Mouse (Mus musculus): ENCODE data around the gene Plppr1. TPM values are rescaled to one million over a fixed set of nuclear protein-coding genes. Genes with fewer than 3 reads are reported as not detected.
"Not testable (repeated sequence)": the region's sequence is repeated elsewhere in the genome, so short reads cannot be mapped to it uniquely, and the experiment has no call there.

The Plppr1 gene
- total RNA-seq, 2 experiments from 2014 or later: 8.7 TPM

DNA sequence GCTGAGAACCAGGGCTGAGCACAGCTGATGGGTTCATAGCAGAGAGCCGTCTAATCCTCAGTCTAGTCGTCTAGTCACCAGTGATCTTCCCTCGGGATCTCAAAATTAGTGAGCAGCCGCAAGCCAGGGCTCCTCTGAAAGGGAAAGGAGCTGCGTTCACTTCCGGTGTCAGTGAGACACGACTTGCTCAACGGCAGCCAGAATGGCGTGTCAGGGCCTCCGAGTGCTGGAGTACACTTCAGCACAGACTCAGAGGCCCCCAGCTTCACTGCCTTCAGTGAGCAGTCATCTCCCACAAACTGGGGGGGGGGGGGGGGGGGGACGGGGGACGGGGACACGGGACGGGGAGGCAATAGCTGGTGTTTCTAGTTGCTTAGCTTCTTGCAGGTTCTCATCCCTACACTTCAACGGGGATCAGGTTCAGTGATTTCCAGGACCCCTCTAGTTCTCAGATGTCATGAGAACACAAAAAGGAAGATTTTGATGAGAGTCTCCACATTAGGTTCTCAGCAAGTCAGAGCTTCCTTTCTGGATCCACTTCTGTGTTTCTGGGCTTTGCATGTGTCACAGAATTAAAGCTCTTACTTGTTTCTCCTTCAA lies 225.7 kb downstream of the Plppr1 start:
- no peak for DNase-seq (ENCODE audit: low spot score in 2 of 2)
- TF ChIP-seq CTCF (conservative IDR thresholded peaks at IDR 0.05): no peak
- H3K27ac ChIP-seq: no peak overlapping the region
- H3K4me3 ChIP-seq: no peak overlapping the region

DNA sequence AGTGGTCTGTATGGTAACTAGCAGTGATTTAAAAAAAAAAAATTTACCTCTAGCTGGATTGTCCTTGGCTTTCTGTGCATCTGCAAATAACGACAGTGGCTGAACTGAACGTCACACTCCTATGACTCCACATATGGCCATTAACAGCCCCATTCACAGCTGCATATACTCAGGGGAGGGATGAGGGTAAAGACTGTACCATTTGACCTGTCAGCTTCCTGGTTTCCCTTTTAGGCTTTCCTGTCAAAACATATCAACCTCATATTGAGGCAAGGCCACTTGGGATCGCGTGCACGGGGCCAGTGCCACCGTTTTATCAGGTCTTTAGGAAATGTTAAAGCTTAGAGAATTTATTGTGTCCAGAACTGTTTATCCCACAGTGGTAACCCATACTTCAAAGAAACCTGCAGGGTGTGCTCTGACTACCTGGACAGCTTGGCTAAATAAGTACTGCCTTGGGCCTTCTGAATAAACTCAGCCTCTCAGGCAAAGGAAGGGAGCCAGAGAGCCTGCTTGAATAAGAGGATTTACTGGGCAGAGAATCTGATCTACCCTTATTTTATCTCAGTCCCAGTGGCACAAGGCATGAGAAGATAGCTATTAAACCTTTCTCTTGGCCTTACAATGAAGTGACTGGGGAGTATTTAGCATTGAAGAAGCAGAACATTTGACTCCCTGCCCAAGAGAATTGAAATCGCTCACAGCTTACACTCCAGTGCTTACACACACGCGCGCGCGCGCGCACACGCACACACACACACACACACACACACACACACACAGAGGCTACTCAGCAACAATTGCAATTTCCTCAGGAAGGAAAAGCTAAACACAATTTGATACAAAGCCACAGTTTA lies 226.5 kb downstream of the Plppr1 start:
- no peak for DNase-seq (ENCODE audit: low spot score in 2 of 2)
- no peak for TF ChIP-seq CTCF (conservative IDR thresholded peaks at IDR 0.05)
- peak overlapping the region; percentile 32; the same call in 1 of the 2 replicates for H3K27ac ChIP-seq
- H3K4me3 ChIP-seq: no peak overlapping the region

DNA sequence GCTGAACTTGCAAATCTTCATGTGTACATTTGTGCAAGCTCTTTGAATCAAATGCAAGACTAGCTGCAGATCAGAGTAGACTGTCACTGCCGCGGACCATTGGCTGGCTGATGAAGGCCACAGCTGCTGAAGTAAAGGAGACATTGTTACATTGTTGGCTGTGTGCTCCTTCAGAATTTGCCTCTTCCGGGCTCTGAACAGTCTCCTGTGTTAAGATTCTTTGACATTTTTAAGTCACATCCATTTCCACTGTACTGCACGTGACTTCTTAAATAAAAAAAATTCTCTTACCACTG lies 227.1 kb downstream of the Plppr1 start:
- H3K4me3 ChIP-seq: no peak overlapping the region
- no peak overlapping the region for H3K27ac ChIP-seq
- peak in 1 of 2 experiments; percentile 1 for DNase-seq (ENCODE audit: low spot score in 2 of 2)

DNA sequence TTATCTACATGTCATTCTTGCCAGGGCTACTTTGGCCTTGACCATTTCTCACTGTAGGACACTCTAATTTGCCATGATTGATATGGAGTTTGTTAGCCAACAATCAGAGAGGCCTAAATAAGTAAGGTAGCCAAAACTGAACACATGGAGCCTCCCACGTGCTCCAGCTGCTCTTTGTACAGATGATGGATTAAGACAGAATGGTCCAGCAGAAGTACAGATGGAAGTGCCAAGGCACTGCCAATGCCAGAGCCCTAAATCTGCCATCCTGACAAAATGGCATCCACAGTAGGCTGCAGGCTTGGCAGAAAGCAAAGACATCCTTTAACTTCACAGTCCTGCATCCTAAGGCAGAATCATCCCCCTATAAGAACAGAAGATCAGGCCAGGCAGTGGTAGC lies 237.4 kb downstream of the Plppr1 start:
- no peak for TF ChIP-seq CTCF (conservative IDR thresholded peaks at IDR 0.05)
- Histone ChIP-seq H3K27ac (0 out of 2 replicates have a peak overlapping the region, but pooled peaks have one; percentile 55), H3K4me3 (no peak overlapping the region)
- peak; percentile 26 to 40 for DNase-seq (ENCODE audit: low spot score in 2 of 2)

More for the DNA sequence above, 227.1 kb downstream of the Plppr1 start:
- TF ChIP-seq CTCF (conservative IDR thresholded peaks at IDR 0.05): no peak

DNA sequence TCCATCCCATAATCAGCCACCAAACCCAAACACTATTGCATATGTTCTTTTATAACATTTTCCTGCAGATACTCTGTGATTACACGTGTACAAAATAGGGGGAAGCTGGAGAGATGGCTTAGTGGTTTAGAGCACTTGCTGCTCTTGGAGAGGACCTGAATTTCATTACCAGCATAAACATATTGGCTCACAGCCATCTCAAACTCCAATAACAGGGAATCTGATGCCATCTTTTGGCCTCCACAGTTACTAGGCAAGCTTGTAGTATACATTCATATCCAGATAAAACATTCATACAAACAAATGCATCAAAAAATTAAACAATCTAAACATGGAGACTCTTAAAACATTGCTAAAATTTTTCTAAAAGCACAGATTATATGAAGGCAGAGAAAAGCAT lies 240.5 kb downstream of the Plppr1 start:
- no peak; the same call in 1 of the 2 replicates for TF ChIP-seq CTCF (conservative IDR thresholded peaks at IDR 0.05)
- H3K27ac ChIP-seq: no peak overlapping the region
- H3K4me3 ChIP-seq: no peak overlapping the region
- DNase-seq (ENCODE audit: low spot score in 2 of 2): no peak

DNA sequence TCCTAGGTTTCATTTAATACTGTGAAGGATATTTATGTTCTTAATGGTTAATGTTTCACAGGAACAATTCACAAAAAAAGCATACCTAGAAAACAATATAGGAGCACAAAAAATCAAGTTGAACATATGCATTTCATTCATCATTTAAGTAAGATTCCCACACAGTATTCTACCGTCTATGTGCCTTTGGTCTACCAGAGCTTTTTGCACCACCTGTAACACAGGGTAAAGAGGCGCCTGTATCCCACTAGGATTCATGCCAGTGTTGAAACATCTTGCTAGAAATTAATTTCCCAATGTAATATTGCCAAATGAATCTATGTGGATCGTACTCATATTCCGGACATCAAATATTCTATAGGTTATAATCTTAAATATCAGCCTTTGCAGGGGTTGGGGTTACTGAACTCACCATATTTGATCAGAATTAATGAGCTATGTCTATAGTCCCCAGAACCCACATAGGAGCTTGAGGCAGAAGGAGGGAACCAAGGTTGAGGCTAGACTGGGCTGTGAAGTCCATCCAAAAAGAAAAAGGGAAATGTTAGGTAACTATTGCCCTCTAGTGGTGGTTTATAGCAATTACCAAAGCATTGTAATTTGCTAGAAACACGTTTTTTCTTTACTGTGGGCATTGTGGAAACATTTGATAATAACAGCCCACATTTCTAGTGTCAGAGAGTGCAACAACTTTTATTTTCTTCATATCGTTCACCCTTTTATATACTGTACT lies 263.0 kb downstream of the Plppr1 start:
- no peak overlapping the region for H3K4me3 ChIP-seq
- H3K27ac ChIP-seq: no peak overlapping the region
- peak; percentile 87 for TF ChIP-seq CTCF (conservative IDR thresholded peaks at IDR 0.05)
- peak in 1 of 2 experiments; percentile 10 for DNase-seq (ENCODE audit: low spot score in 2 of 2)

DNA sequence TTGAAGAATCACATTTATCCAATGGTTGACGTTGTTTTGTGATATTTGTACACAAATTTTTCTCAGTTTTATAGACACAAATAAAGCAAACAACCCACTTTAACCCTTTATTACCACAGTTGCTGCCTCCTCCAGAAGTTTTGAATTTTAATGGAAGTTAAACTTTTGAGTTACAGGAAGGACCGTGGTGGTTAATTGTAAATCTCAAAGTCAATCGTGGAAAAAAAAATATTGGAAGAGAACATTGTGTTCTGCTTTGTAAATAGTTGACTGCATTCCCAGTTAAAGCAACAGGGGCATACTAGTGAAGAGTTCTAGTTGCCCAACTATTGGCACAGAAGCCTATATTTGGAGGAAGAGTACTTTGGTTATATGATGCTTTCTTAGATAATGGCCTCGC lies 278.9 kb downstream of the Plppr1 start:
- not testable (repeated sequence) for H3K27ac ChIP-seq; DNase-seq (ENCODE audit: low spot score in 2 of 2); H3K4me3 ChIP-seq

DNA sequence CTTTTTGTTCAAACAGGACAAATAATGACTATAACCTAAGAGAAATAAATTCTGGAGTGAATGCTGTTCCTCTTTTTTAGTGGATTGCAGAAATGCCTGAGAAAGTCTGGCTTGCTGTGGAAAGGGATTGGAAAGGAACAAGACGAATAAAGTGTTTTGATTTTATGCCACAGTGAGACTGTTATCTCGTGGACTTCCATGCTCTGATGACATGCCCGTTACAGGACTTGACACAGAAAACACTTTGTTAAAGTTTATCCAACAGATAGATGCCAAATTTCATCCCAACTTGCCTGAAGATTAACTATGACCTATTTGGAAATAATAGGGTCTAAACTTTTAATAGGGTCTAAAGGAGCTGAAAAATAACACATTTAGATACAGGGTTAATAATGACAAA lies 281.0 kb downstream of the Plppr1 start:
- not testable (repeated sequence) for DNase-seq (ENCODE audit: low spot score in 2 of 2); H3K27ac ChIP-seq; H3K4me3 ChIP-seq

DNA sequence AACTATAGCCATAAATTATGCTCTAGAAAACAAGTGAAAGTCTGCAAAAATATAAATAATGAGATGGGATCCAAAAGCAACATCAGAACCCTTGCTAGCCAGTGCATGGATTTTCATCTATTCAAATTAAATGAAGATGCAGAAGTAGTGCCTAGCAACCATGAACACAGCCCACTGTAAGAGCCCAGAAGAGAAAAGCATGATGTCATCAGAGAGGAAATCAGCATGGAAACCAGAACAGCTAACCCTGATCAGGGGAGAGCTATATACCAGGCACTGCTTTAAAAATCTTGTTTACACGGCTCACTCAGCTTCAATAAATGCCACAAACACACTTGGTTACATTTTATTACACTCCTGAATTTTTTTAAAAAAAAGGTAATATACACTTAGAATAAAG lies 288.9 kb downstream of the Plppr1 start:
- not testable (repeated sequence) for H3K4me3 ChIP-seq; H3K27ac ChIP-seq; DNase-seq (ENCODE audit: low spot score in 2 of 2)

DNA sequence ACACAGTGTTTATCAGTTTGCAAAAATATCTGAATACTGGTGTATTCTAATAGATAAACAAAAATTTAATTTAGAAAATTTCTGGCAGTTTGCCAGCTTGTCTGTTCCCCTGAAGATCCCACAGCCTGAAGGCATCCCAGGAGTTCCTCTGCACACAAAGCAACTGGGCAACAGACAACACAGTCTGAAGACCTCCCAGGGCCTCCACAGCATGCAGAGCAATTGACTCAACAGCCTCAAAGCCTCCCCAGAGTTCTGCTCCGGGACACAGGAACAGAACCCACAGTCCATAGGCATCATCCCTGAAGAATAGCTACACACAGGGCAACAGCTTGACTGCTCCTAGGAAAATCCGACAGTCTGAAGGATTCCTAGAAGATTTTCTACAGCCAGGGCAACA lies 289.6 kb downstream of the Plppr1 start:
- Histone ChIP-seq H3K27ac (no peak overlapping the region), H3K4me3 (no peak overlapping the region)
- DNase-seq (ENCODE audit: low spot score in 2 of 2): no peak
- no peak for TF ChIP-seq CTCF (conservative IDR thresholded peaks at IDR 0.05)

DNA sequence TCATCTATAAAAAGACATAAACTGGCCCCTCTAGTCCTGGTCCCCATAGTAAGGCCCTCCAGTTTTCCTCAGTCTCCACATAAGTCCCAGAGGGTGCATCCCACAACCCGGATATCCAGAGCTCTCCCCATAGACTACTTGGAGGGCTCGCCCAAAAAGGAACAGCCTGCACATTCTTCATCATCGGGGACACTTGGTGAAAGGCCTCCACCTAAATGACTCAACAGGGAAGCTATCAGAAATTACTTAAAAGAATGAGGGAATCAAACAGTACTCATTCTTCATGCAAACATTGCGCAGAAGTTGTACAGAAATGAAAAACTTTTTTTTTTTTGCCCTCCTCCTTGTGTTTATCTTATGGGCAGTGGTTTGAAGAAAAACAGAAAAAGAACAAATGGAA lies 291.4 kb downstream of the Plppr1 start:
- Histone ChIP-seq H3K4me3 (no peak overlapping the region), H3K27ac (no peak overlapping the region)
- DNase-seq (ENCODE audit: low spot score in 2 of 2): no peak
- no peak for TF ChIP-seq CTCF (conservative IDR thresholded peaks at IDR 0.05)

DNA sequence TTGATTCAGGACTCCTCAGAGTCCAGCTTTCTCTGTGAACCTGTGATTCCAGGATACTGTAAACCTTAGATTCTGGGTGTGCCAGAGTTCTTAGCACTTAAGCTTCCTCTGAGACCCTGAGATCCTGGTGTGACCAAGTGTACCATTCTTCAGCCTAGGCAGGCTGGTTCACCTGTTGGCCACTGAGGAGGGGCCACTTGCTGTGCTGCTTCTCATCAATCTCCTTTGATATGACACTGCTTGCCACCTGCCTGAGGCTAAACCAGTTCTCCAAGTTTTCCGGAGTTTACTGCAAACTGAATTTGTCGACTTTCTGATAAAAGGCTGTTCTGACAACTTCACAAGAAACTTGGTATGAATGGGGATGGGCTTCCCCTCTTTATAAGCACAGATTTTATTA lies 298.0 kb downstream of the Plppr1 start:
- no peak for DNase-seq (ENCODE audit: low spot score in 2 of 2)
- Histone ChIP-seq H3K4me3 (no peak overlapping the region), H3K27ac (no peak overlapping the region)
- TF ChIP-seq CTCF (conservative IDR thresholded peaks at IDR 0.05): no peak

DNA sequence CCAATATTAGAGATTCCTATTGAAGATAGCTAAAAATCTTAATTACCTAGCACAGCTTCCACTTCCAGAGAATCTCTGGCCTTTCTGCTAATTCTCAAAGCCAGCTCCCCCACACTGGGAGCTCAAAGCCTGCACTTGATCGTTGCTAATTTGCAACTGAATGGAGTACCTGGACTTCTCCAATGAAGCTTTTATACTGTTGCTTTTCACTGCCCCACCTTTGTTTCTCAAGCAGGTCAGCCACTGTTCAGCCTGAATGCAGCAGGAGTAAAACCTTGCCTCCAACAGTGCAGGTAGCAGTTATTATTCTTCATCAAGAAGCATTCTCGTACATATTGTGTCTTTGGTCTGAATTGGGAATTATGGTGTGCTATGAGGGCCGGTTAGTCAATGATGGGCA lies 309.0 kb downstream of the Plppr1 start:
- H3K27ac ChIP-seq; H3K4me3 ChIP-seq; DNase-seq (ENCODE audit: low spot score in 2 of 2): not testable (repeated sequence)

DNA sequence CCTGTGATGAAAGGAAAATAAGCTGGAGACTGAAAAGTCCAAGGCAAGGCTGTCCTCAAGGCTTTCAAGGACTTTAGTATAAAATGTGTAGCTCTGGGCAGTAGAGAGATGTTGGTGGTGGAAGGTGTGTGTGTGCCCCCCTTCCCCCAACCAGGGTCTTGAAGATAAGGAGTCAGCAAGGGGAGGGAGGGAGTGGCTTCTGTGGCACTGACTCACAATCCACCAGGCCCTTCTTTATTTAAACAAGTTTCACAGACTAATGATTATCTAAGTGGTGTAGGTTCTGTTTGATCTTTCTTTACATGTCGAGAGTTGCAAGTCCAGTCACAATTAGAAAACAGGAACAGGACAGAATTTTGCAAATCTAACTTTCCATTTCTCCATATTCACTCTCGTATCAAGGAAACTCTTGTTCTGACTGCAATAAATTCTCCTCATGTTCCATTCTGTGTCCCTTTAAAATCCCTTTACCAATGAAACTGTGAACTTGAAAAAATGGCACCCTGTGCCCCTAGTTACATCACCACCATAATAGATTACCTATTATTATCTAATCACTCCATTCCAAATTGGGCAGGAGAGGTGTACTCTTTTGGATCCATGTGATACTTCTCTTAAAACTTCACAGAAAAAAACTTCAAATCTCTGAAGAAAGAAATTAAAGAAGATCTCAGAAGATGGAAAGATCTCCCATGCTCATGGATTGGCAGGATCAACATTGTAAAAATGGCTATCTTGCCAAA lies 324.7 kb downstream of the Plppr1 start:
- H3K27ac ChIP-seq; H3K4me3 ChIP-seq; DNase-seq (ENCODE audit: low spot score in 2 of 2): not testable (repeated sequence)
